Mouse (Mus musculus) layer of hippocampus, adult 2 months (tissue): ENCODE results near the gene Oas1e. TPM values are rescaled to one million over a fixed set of nuclear protein-coding genes. Genes with fewer than 3 reads are reported as not detected.

Source experiments
- DNase-seq, 2 experiments: peaks; one replicate each; pipeline ENCODE4 v3.0.0; 2022; ENCODE audit warnings: low spot score in 2 of 2
- H3K27ac ChIP-seq: fragments of 200-600 bp; 2 replicates; pipeline ENCODE4 v1.8.1; 2022
- H3K4me3 ChIP-seq: fragments of 200-600 bp; 2 replicates; pipeline ENCODE4 v1.8.1; 2022; ENCODE audit warnings: mild to moderate bottlenecking
- CTCF ChIP-seq: fragments of 200-600 bp; conservative IDR thresholded peaks from 2 replicates; pipeline ENCODE4 v1.8.1; 2022; ENCODE audit warnings: antibody characterized with exemption, mild to moderate bottlenecking, moderate library complexity
- total RNA-seq, 2 experiments: library from RNA; stranded (reverse); gene quantifications; 2 replicates each; pipeline ENCODE4 v1.2.3; 2021

Oas1e gene
- total RNA-seq, 2 experiments from 2014 or later: not detected

GRCm38 (mm10) chr5:120749688-120750087 is 45.6 kb downstream of the Oas1e start, which contains the start of gene Oas2:
Gene Oas2, minus strand, starts transcription at chr5:120749853.
- no peak for TF ChIP-seq CTCF
- no peak within 1 kb of the TSS for H3K27ac ChIP-seq
- H3K4me3 ChIP-seq: no peak within 1 kb of the TSS
- DNase-seq: no peak

- peak; percentile 98 for TF ChIP-seq CTCF
- H3K4me3 ChIP-seq: no peak overlapping the region
- peak; percentile 51 to 75 for DNase-seq
- no peak overlapping the region for H3K27ac ChIP-seq
Observed at GRCm38 (mm10) chr5:120746451-120746850, 48.9 kb downstream of the Oas1e start.

- TF ChIP-seq CTCF: peak; percentile 78
- DNase-seq: peak in 1 of 2 experiments; percentile 26
- no peak overlapping the region for H3K4me3 ChIP-seq
- H3K27ac ChIP-seq: no peak overlapping the region
Observed at GRCm38 (mm10) chr5:120742125-120742524, 53.2 kb downstream of the Oas1e start.

Other genes starting within 250 kb of the Oas1e start
- 10 to 100 TPM; 34.8 to 40.8 TPM for gene Tpcn1, start 206.9 kb downstream of the Oas1e start, total RNA-seq
- 1 to 10 TPM in 1 of 2 experiments, under 1 TPM in 1; 1.00 to 1.2 TPM for gene Iqcd, start 206.5 kb downstream of the Oas1e start, total RNA-seq
- gene Rita1, start 182.9 kb downstream of the Oas1e start, total RNA-seq: 10 to 100 TPM; 23.7 to 28.0 TPM
- gene Ddx54, start 182.8 kb downstream of the Oas1e start, total RNA-seq: 10 to 100 TPM; 36.8 to 37.2 TPM
- gene Cfap73, start 161.3 kb downstream of the Oas1e start, total RNA-seq: under 1 TPM in 1 of 2 experiments, not detected in 1; 0.39 TPM
- gene Rasal1, start 146.7 kb downstream of the Oas1e start, total RNA-seq: 10 to 100 TPM; 91.9 to 96.6 TPM
- gene Dtx1, start 83.6 kb downstream of the Oas1e start, total RNA-seq: 10 to 100 TPM; 70.9 to 73.9 TPM
- not detected for gene Oas2, start 45.7 kb downstream of the Oas1e start, total RNA-seq
- not detected for gene Oas3, start 17.9 kb downstream of the Oas1e start, total RNA-seq
- 1 to 10 TPM in 1 of 2 experiments, under 1 TPM in 1; 0.26 to 1.4 TPM for gene Oas1c, start 17.0 kb upstream of the Oas1e start, total RNA-seq
- gene Oas1f, start 51.8 kb upstream of the Oas1e start, total RNA-seq: not detected
- gene Oas1h, start 65.9 kb upstream of the Oas1e start, total RNA-seq: not detected
- not detected for gene Oas1g, start 92.1 kb upstream of the Oas1e start, total RNA-seq
- gene Oas1a, start 112.0 kb upstream of the Oas1e start, total RNA-seq: under 1 TPM in 1 of 2 experiments, not detected in 1; 0.29 TPM
- gene Oas1d, start 119.0 kb upstream of the Oas1e start, total RNA-seq: not detected
- gene Rph3a, start 214.6 kb upstream of the Oas1e start, total RNA-seq: 100 to 1,000 TPM; 226 to 235 TPM